Mouse (Mus musculus): ENCODE data around the gene Psg17. TPM values are rescaled to one million over a fixed set of nuclear protein-coding genes. Genes with fewer than 3 reads are reported as not detected.
"Not testable (repeated sequence)": the region's sequence is repeated elsewhere in the genome, so short reads cannot be mapped to it uniquely, and the experiment has no call there.

Gene Psg17
- polyA plus RNA-seq (2015; fragmentation: Nextera tagmentation; extraction: Ambion mirVana): not detected in 2 replicates

DNA sequence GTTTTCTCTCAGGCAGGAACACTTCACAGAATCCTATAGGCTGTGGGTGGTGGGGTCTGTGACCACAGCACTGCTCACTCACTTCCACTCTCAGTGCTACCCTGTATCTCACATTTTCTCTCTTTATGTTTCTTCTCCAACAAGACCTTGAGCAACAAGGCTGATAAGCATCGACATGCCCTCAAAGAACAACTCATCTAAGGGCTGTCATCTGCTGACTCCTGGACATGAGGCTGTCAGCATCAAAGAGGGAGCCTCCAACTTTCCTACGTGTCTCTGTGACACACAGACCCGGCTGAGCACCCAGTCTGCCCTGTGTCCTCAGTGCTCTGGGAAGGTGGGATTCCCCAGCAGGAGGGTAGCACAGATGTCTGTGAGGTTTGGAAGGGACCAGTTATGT lies at the start of gene Psg17:
TSS of gene Psg17 (minus strand) at position 101 of the 400 bp plus-strand sequence.
- WGBS: 45% methylated on average over 3 of the region's 3 CpGs
- Histone ChIP-seq H3K9me3 (replicated peaks) (no peaks in the 10 kb centered on the region), H3K4me3 (no peak within 1 kb of the TSS), H3K9ac (no peak within 1 kb of the TSS), H3K4me1 (replicated peaks) (no peaks in the 10 kb centered on the region), H3K27ac (no peak within 1 kb of the TSS), H3K27me3 (no peaks in the 10 kb centered on the region), H3K36me3 (no peaks in the 10 kb centered on the region), H3K4me2 (no peak within 1 kb of the TSS)
- ATAC-seq (replicated peaks; ENCODE audit: insufficient number of reproducible peaks, insufficient read depth, low FRiP score, low read depth): no peak

DNA sequence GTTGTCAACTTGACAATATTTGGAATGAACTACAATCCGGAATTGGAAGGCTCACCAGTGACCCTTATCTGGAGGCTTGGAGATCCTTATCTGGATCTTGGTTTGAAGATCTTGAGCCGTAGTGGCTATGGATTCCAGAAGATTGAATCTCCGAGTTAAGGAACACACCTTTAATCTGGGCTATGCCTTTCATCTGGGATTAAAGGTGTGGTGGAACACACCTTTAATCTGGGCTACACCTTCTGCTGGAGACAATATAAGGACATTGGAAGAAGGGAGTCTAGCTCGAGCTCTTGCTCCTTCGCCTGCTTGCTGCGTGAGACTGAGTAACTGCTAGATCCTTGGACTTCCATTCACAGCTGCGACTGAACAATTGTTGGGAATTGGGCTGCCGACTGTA lies 49.6 kb upstream of the Psg17 start, which contains the start of gene Pglyrp1:
TSS of gene Pglyrp1 (plus strand) at position 301 of the 400 bp plus-strand sequence.
- not testable (repeated sequence) for H3K9ac ChIP-seq
- 89% methylated on average over 1 of the region's 8 CpGs for WGBS

DNA sequence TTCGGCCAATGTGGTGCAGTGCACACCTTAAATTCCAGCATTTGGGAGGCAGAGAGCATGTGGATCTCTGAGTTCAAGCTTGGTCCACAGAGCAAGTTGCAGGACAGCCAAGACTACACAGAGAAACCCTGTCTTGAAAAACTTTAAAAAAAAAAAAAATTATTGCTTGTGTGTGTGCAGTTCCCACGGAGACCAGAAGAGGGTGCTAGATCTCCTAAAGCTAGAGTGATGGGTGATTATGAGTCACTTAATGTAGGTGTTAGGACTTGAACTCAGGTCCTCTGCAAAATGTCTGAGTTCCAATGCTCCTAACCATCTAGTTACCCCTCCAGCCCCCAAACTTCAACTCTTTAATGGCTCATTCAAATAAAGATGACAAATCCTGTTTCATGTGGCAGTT lies 47.1 kb upstream of the Psg17 start:
- no peaks in the 10 kb centered on the region for H3K36me3 ChIP-seq
- no peak overlapping the region for H3K4me2 ChIP-seq
- no peak overlapping the region for H3K4me3 ChIP-seq
- H3K4me1 ChIP-seq (replicated peaks): peaks cover 4% of the 10 kb centered on the region; the same call in 1 of the 2 replicates
- H3K27ac ChIP-seq: no peak overlapping the region
- WGBS: 82% methylated on average over 2 of the region's 2 CpGs
- H3K27me3 ChIP-seq: peaks cover 10% of the 10 kb centered on the region
- no peak overlapping the region for H3K9ac ChIP-seq
- no peak for ATAC-seq (replicated peaks; ENCODE audit: insufficient number of reproducible peaks, insufficient read depth, low FRiP score, low read depth)
- no peaks in the 10 kb centered on the region for H3K9me3 ChIP-seq (replicated peaks)

More for the DNA sequence above, 49.6 kb upstream of the Psg17 start, which contains the start of gene Pglyrp1:
- not testable (repeated sequence) for H3K9me3 ChIP-seq (replicated peaks); H3K36me3 ChIP-seq; H3K4me2 ChIP-seq; ATAC-seq (replicated peaks; ENCODE audit: insufficient number of reproducible peaks, insufficient read depth, low FRiP score, low read depth); H3K27ac ChIP-seq; H3K4me1 ChIP-seq (replicated peaks); H3K4me3 ChIP-seq
- H3K27me3 ChIP-seq: peaks cover 16% of the 10 kb centered on the region

DNA sequence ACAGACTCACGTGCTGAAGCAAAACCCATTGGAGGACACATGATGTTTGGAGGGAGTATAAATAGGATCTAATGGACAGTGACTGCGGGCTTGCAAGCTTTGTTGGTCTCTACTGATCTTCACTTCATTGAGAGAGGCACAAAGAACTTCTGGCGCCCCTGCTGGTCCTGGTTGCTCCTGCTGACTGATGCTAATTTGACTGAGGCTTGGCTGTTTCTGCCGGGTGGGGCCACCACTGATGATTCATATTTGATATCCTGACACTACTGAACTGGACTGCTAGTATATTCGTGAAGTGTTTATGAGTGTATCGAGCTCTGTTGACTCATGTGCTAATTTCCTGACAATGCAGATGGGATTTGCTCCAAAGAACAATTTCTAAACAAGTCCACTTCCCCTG lies 41.4 kb upstream of the Psg17 start:
- Histone ChIP-seq H3K9ac (no peak overlapping the region), H3K4me1 (replicated peaks) (peaks cover 6% of the 10 kb centered on the region; the same call in 1 of the 2 replicates), H3K9me3 (replicated peaks) (no peaks in the 10 kb centered on the region), H3K27me3 (no peaks in the 10 kb centered on the region), H3K27ac (no peak overlapping the region), H3K36me3 (no peaks in the 10 kb centered on the region), H3K4me2 (no peak overlapping the region), H3K4me3 (no peak overlapping the region)
- 79% methylated on average over 6 of the region's 6 CpGs for WGBS
- no peak for ATAC-seq (replicated peaks; ENCODE audit: insufficient number of reproducible peaks, insufficient read depth, low FRiP score, low read depth)

- no peaks in the 10 kb centered on the region for H3K27me3 ChIP-seq
- no peaks in the 10 kb centered on the region for H3K9me3 ChIP-seq (replicated peaks)
- ATAC-seq (replicated peaks; ENCODE audit: insufficient number of reproducible peaks, insufficient read depth, low FRiP score, low read depth): peak; percentile 58
- H3K4me1 ChIP-seq (replicated peaks): peaks cover 6% of the 10 kb centered on the region; the same call in 1 of the 2 replicates
- no peak overlapping the region for H3K4me2 ChIP-seq
- WGBS: 64% methylated on average over 5 of the region's 5 CpGs
- no peak overlapping the region for H3K4me3 ChIP-seq
- H3K9ac ChIP-seq: no peak overlapping the region
- H3K27ac ChIP-seq: peak overlapping the region; percentile 56
- H3K36me3 ChIP-seq: no peaks in the 10 kb centered on the region
Observed at GRCm38 (mm10) chr7:18858310-18858916, 37.0 kb upstream of the Psg17 start.

DNA sequence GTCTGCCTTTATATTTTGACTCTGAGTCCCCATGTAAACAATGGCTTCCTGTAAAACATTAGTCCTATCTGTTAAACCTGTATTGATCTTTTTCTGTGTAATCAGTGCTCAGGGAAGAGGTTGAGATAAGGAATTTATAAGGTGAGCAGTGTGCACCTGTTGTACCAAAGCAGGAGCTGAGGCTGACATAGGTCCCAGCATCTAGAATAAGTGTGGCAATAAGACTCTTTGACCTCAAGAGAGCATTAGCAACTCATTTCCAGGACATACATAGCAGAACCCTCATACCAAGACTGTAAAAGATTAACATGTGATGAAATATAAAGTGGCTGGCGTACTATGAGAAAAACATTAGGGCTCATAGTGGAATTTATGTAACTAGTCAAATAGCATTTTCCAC lies 27.0 kb upstream of the Psg17 start:
- Histone ChIP-seq H3K36me3 (no peaks in the 10 kb centered on the region), H3K4me3 (no peak overlapping the region), H3K27me3 (no peaks in the 10 kb centered on the region), H3K4me2 (no peak overlapping the region), H3K9me3 (replicated peaks) (no peaks in the 10 kb centered on the region), H3K9ac (no peak overlapping the region), H3K4me1 (replicated peaks) (no peaks in the 10 kb centered on the region), H3K27ac (no peak overlapping the region)
- no peak for ATAC-seq (replicated peaks; ENCODE audit: insufficient number of reproducible peaks, insufficient read depth, low FRiP score, low read depth)
- 78% methylated on average over 1 of the region's 1 CpGs for WGBS

- H3K4me2 ChIP-seq: no peak overlapping the region
- ATAC-seq (replicated peaks; ENCODE audit: insufficient number of reproducible peaks, insufficient read depth, low FRiP score, low read depth): no peak
- H3K4me3 ChIP-seq: no peak overlapping the region
- no peaks in the 10 kb centered on the region for H3K36me3 ChIP-seq
- H3K27ac ChIP-seq: no peak overlapping the region
- no peaks in the 10 kb centered on the region for H3K27me3 ChIP-seq
- WGBS: 27% methylated on average over 5 of the region's 5 CpGs
- peaks cover 4% of the 10 kb centered on the region for H3K4me1 ChIP-seq (replicated peaks)
- H3K9me3 ChIP-seq (replicated peaks): no peaks in the 10 kb centered on the region
- no peak overlapping the region for H3K9ac ChIP-seq
Observed at GRCm38 (mm10) chr7:18844811-18845210, 23.4 kb upstream of the Psg17 start.

DNA sequence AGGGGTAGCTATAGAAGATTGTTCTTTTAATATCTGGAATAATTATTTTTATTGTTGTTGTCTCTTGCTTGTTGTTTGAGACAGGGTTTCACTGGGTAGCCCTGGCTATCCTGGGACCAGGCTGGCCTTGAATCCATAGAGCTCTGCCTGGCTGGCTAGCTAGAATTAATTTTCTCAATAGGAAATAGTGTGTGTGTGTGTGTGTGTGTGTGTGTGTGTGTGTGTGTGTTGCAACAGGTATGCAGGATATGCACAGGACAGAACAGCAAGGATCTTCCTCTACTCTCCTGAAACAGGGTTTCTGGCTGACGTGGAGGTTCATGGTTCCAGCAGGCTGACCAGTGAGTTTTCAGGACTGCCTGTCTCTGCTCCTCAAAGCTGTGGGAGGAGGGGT lies 19.8 kb upstream of the Psg17 start:
- no peaks in the 10 kb centered on the region for H3K36me3 ChIP-seq
- no peaks in the 10 kb centered on the region for H3K27me3 ChIP-seq
- H3K27ac ChIP-seq: no peak overlapping the region; the same call in 1 of the 2 replicates
- no peak for ATAC-seq (replicated peaks; ENCODE audit: insufficient number of reproducible peaks, insufficient read depth, low FRiP score, low read depth)
- peak overlapping the region; percentile 61 for H3K4me2 ChIP-seq
- H3K4me3 ChIP-seq: peak overlapping the region; percentile 45
- no peaks in the 10 kb centered on the region for H3K9me3 ChIP-seq (replicated peaks)
- WGBS: 85% methylated on average over 1 of the region's 1 CpGs
- peaks cover 4% of the 10 kb centered on the region for H3K4me1 ChIP-seq (replicated peaks)
- 0 out of 2 replicates have a peak overlapping the region, but pooled peaks have one; percentile 33 for H3K9ac ChIP-seq

DNA sequence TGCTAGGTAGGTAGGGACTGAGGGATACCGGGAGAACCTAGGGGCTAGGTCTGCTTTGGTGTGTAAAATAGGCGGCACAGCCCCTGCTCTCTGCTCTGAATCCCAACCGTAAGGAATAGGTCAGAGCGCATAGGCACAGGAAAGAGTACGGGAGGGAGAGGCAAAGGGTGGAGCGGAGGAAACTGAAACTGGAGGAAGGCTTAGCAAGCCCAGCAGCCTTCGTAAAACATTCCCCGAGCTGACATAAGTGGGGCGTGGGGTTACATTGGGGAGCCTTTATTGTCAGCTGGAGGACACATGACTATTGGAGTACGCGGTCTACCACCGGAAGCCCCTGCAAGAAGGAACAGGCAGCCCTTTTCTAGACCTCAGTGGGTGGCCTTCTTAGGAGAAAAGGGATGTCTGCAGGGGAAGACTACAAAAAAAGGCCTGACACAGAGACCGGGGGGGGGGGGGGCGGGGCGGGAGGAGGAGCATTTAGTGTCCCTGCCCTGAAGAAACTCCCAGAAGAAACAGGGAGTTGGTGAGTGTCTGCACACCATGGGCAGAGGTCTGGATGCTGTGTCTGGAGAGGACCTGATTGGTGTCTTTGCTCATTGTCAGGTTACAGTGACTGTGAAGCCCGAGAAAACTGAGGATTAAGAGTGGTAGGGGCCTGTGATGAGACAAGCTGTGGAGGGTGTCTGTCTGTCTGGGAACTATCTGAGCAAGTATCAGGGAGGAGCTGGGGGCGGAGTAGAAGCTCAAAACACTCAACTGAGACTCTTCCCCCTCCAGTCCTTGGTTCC lies 19.2 kb upstream of the Psg17 start:
- Histone ChIP-seq H3K27ac (peak overlapping the region; percentile 76), H3K36me3 (no peaks in the 10 kb centered on the region), H3K9me3 (replicated peaks) (no peaks in the 10 kb centered on the region), H3K4me3 (peak overlapping the region; percentile 45), H3K4me2 (peak overlapping the region; percentile 61), H3K27me3 (no peaks in the 10 kb centered on the region), H3K9ac (peak overlapping the region; percentile 47), H3K4me1 (replicated peaks) (peaks cover 4% of the 10 kb centered on the region)
- ATAC-seq (replicated peaks; ENCODE audit: insufficient number of reproducible peaks, insufficient read depth, low FRiP score, low read depth): peak; percentile 77
- 4% methylated on average over 14 of the region's 17 CpGs for WGBS

- Histone ChIP-seq H3K9ac (peak within 1 kb of the TSS; percentile 47), H3K27ac (peak within 1 kb of the TSS; percentile 76), H3K4me1 (replicated peaks) (peaks cover 4% of the 10 kb centered on the region), H3K27me3 (no peaks in the 10 kb centered on the region), H3K4me3 (peak within 1 kb of the TSS; percentile 45), H3K36me3 (no peaks in the 10 kb centered on the region), H3K4me2 (peak within 1 kb of the TSS; percentile 61), H3K9me3 (replicated peaks) (no peaks in the 10 kb centered on the region)
- 12% methylated on average over 3 of the region's 3 CpGs for WGBS
- ATAC-seq (replicated peaks; ENCODE audit: insufficient number of reproducible peaks, insufficient read depth, low FRiP score, low read depth): no peak; the same call in 1 of the 2 replicates
Observed at GRCm38 (mm10) chr7:18839865-18840264, 18.5 kb upstream of the Psg17 start, which contains the start of gene Mill2. Gene Mill2 (plus strand): TSS chr7:18839966.

- no peak overlapping the region for H3K9ac ChIP-seq
- H3K27ac ChIP-seq: no peak overlapping the region
- ATAC-seq (replicated peaks; ENCODE audit: insufficient number of reproducible peaks, insufficient read depth, low FRiP score, low read depth): no peak
- no peak overlapping the region for H3K4me3 ChIP-seq
- WGBS: 34% methylated on average over 13 of the region's 13 CpGs
- no peaks in the 10 kb centered on the region for H3K27me3 ChIP-seq
- no peak overlapping the region for H3K4me2 ChIP-seq
- H3K9me3 ChIP-seq (replicated peaks): no peaks in the 10 kb centered on the region
- H3K36me3 ChIP-seq: no peaks in the 10 kb centered on the region
- no peaks in the 10 kb centered on the region for H3K4me1 ChIP-seq (replicated peaks)
Observed at GRCm38 (mm10) chr7:18832298-18832697, 10.9 kb upstream of the Psg17 start.

Data from heart, embryonic 15.5 days (tissue).